Comparison of ENCODE assay signal across 21 mouse cellular contexts in genomic region chr4:111417716-111418115, GRCm38 (mm10). TPM values are rescaled to one million over a fixed set of nuclear protein-coding genes. Genes with fewer than 3 reads are reported as not detected.
DNase-seq lines count a peak whose midpoint lies in the region; ATAC-seq and TF ChIP-seq lines count a peak whose summit lies in the region.
"Had no signal": no experiment of that assay in that cellular context is flagged by ENCODE, and none has a peak within 500 bp of the region (broad histone marks: within the 10 kb centered on the region; RNA-seq: fewer than 3 reads in every experiment).

No protein-coding gene starts in this region.

- H3K27ac ChIP-seq in hindbrain, embryonic 13.5 days: no peak overlapping the region
- no peak overlapping the region for H3K27ac ChIP-seq in hindbrain, embryonic 11.5 days (ENCODE audit: low read depth, low read length)
- peak overlapping the region; percentile 84 for H3K27ac ChIP-seq in kidney, adult 2 months (ENCODE audit: insufficient read depth, low read depth, low read length)
- H3K27ac ChIP-seq in CH12.LX (ENCODE audit: insufficient read depth, low read depth): peak overlapping the region; percentile 45; the same call in 1 of the 2 replicates
- H3K27ac ChIP-seq in neural tube, embryonic 13.5 days (replicated peaks): no peak overlapping the region
- H3K27ac ChIP-seq: heart, adult 2 months; heart, embryonic 13.5 days; kidney, embryonic 15.5 days; liver, embryonic 13.5 days; stomach, postnatal 0 days had no signal

- ATAC-seq in hindbrain, embryonic 13.5 days (ENCODE audit: low FRiP score): no peak
- ATAC-seq in hindbrain, embryonic 11.5 days (ENCODE audit: low FRiP score): no peak
- no peak for ATAC-seq in neural tube, embryonic 13.5 days (ENCODE audit: low read depth)
- ATAC-seq: CD4-positive, CD25-positive, alpha-beta regulatory T cell, adult 4 months; inflammation-experienced regulatory T-cells, adult 6 months had no signal

- DNase-seq in hindbrain, embryonic 11.5 days (ENCODE audit: low spot score): no peak
- no peak for DNase-seq in kidney, adult 2 months
- no peak for DNase-seq in kidney, postnatal 36 days
- DNase-seq in CH12.LX (ENCODE audit: extremely low read depth): no peak
- no peak for DNase-seq in spleen, postnatal 4 days (ENCODE audit: low spot score in 2 of 2)
- DNase-seq: adrenal gland, postnatal 25 days; cerebellum, adult 9-10 months; gastrocnemius, postnatal 25 days; heart, adult 2 months; kidney, postnatal 4 days; liver, embryonic 13.5 days; lung, embryonic 14.5 days; lung, postnatal 4 days had no signal

- peak overlapping the region; percentile 92; the same call in 1 of the 2 replicates for H3K4me2 ChIP-seq in hindbrain, embryonic 13.5 days
- H3K4me2 ChIP-seq in hindbrain, embryonic 11.5 days (replicated peaks; ENCODE audit: low read depth, low read length): no peak overlapping the region
- peak overlapping the region; percentile 85 for H3K4me2 ChIP-seq in CH12.LX (ENCODE audit: insufficient read depth, low read depth, poor library complexity, severe bottlenecking)
- peak overlapping the region; percentile 89; the same call in 1 of the 2 replicates for H3K4me2 ChIP-seq in neural tube, embryonic 13.5 days
- H3K4me2 ChIP-seq: heart, embryonic 13.5 days; kidney, embryonic 15.5 days; liver, embryonic 13.5 days had no signal

- H3K36me3 ChIP-seq in hindbrain, embryonic 13.5 days: peaks cover 21% of the 10 kb centered on the region
- H3K36me3 ChIP-seq in hindbrain, embryonic 11.5 days (ENCODE audit: control insufficient read depth, insufficient read depth, low read length): no peaks in the 10 kb centered on the region
- no peaks in the 10 kb centered on the region; the same call in 1 of the 2 replicates for H3K36me3 ChIP-seq in kidney, adult 2 months (ENCODE audit: control insufficient read depth, insufficient read depth, low read length)
- H3K36me3 ChIP-seq in CH12.LX (replicated peaks in 1 of 2; ENCODE audit: control insufficient read depth in 1 of 2, insufficient read depth in 1 of 2, low read length in 1 of 2): peaks cover 0 to 15% of the 10 kb centered on the region in 2 experiments
- peaks cover 28% of the 10 kb centered on the region for H3K36me3 ChIP-seq in neural tube, embryonic 13.5 days
- H3K36me3 ChIP-seq: liver, embryonic 13.5 days had no signal

- no peaks in the 10 kb centered on the region for H3K27me3 ChIP-seq in hindbrain, embryonic 13.5 days
- H3K27me3 ChIP-seq in hindbrain, embryonic 11.5 days (ENCODE audit: control insufficient read depth, insufficient read depth, low read length): no peaks in the 10 kb centered on the region
- no peaks in the 10 kb centered on the region for H3K27me3 ChIP-seq in kidney, adult 2 months (replicated peaks; ENCODE audit: control insufficient read depth, insufficient read depth, low read length)
- H3K27me3 ChIP-seq in CH12.LX (replicated peaks): peaks cover 20% of the 10 kb centered on the region
- no peaks in the 10 kb centered on the region for H3K27me3 ChIP-seq in neural tube, embryonic 13.5 days
- H3K27me3 ChIP-seq: heart, embryonic 13.5 days; kidney, embryonic 15.5 days had no signal

- H3K9ac ChIP-seq in hindbrain, embryonic 13.5 days: no peak overlapping the region
- H3K9ac ChIP-seq in hindbrain, embryonic 11.5 days (ENCODE audit: low read depth, low read length): no peak overlapping the region
- H3K9ac ChIP-seq in CH12.LX (ENCODE audit: insufficient read depth, low read depth): peak overlapping the region; percentile 79
- H3K9ac ChIP-seq in neural tube, embryonic 13.5 days: no peak overlapping the region
- H3K9ac ChIP-seq: heart, embryonic 13.5 days; kidney, embryonic 15.5 days; liver, embryonic 13.5 days; lung, embryonic 14.5 days had no signal

- no peak for TF ChIP-seq RAD21 in CH12.LX (IDR thresholded peaks at IDR 0.05; ENCODE audit: low read depth, low read length)

- H3K9me3 ChIP-seq in hindbrain, embryonic 13.5 days: no peaks in the 10 kb centered on the region
- H3K9me3 ChIP-seq in hindbrain, embryonic 11.5 days (ENCODE audit: control insufficient read depth, low read length): no peaks in the 10 kb centered on the region
- H3K9me3 ChIP-seq in CH12.LX (replicated peaks; ENCODE audit: low read length): no peaks in the 10 kb centered on the region
- no peaks in the 10 kb centered on the region for H3K9me3 ChIP-seq in neural tube, embryonic 13.5 days
- H3K9me3 ChIP-seq: heart, embryonic 13.5 days; kidney, embryonic 15.5 days; liver, embryonic 13.5 days had no signal

- dilution Hi-C loops in CH12.LX (cut with MboI; ENCODE audit: extremely low pct_ligation_motif_present, extremely low pct_unique_long_range_greater_than_20kb, low sequenced_read_pairs): no loop called here

- in situ Hi-C loops in CH12.LX (cut with MboI; ENCODE audit: low pct_ligation_motif_present, low pct_unique_long_range_greater_than_20kb, low sequenced_read_pairs): no loop called here

- TF ChIP-seq POLR2A in kidney, adult 2 months (IDR thresholded peaks at IDR 0.05; ENCODE audit: low read depth, low read length): no peak
- TF ChIP-seq POLR2A in CH12.LX (IDR thresholded peaks at IDR 0.05; ENCODE audit: low read depth, low read length): no peak

- H3K4me1 ChIP-seq in hindbrain, embryonic 13.5 days (replicated peaks): peaks cover 61% of the 10 kb centered on the region
- H3K4me1 ChIP-seq in hindbrain, embryonic 11.5 days (replicated peaks; ENCODE audit: control insufficient read depth, insufficient read depth, low read length): no peaks in the 10 kb centered on the region
- H3K4me1 ChIP-seq in kidney, adult 2 months (ENCODE audit: control insufficient read depth, insufficient read depth, low read length): peaks cover 39% of the 10 kb centered on the region; the same call in 1 of the 2 replicates
- peaks cover 19 to 74% of the 10 kb centered on the region in 2 experiments for H3K4me1 ChIP-seq in CH12.LX (ENCODE audit: control insufficient read depth in 1 of 2, insufficient read depth in 2 of 2)
- H3K4me1 ChIP-seq in neural tube, embryonic 13.5 days (replicated peaks): peaks cover 52% of the 10 kb centered on the region
- H3K4me1 ChIP-seq: liver, embryonic 13.5 days had no signal

- TF ChIP-seq CTCF in kidney, adult 2 months (conservative IDR thresholded peaks at IDR 0.05; ENCODE audit: insufficient read depth, insufficient read length, low read depth, low read length): no peak
- no peak for TF ChIP-seq CTCF in CH12.LX (conservative IDR thresholded peaks at IDR 0.05 in 1 of 2, IDR thresholded peaks at IDR 0.05 in 1 of 2; ENCODE audit: low read depth in 2 of 2, low read length in 2 of 2)

- WGBS in hindbrain, embryonic 13.5 days: 92% methylated on average over 5 of the region's 5 CpGs
- WGBS in hindbrain, embryonic 11.5 days: 98% methylated on average over 5 of the region's 5 CpGs
- WGBS in kidney, adult 2 months: 65% methylated on average over 5 of the region's 5 CpGs
- whole genome bisulfite sequencing in neural tube, embryonic 13.5 days: 88% methylated on average over 5 of the region's 5 CpGs

- no peak overlapping the region for H3K4me3 ChIP-seq in hindbrain, embryonic 13.5 days
- H3K4me3 ChIP-seq in hindbrain, embryonic 11.5 days (ENCODE audit: low read depth, low read length): no peak overlapping the region
- no peak overlapping the region for H3K4me3 ChIP-seq in kidney, adult 2 months (ENCODE audit: insufficient read depth, low read depth, low read length)
- H3K4me3 ChIP-seq in CH12.LX (replicated peaks in 1 of 3; ENCODE audit: low read depth in 2 of 3, low read length in 2 of 3, poor library complexity in 1 of 3): no peak overlapping the region
- H3K4me3 ChIP-seq in neural tube, embryonic 13.5 days: no peak overlapping the region
- H3K4me3 ChIP-seq: heart, adult 2 months; heart, embryonic 13.5 days; kidney, embryonic 15.5 days; liver, embryonic 13.5 days had no signal

- peaks cover 54% of the 10 kb centered on the region for H3K79me2 ChIP-seq in CH12.LX (replicated peaks; ENCODE audit: control insufficient read depth, extremely low read depth, insufficient read depth, poor library complexity, severe bottlenecking)

- no peak for TF ChIP-seq EP300 in CH12.LX (IDR thresholded peaks at IDR 0.05; ENCODE audit: low read length)

TF ChIP-seq in CH12.LX, 34 proteins besides CTCF, POLR2A, EP300 and RAD21:
- TF ChIP-seq SIN3A (IDR thresholded peaks at IDR 0.05; ENCODE audit: low read length) (no peak; the same call in 1 of the 2 replicates), JUND (conservative IDR thresholded peaks at IDR 0.05; ENCODE audit: low read depth, low read length) (no peak), MAFK (IDR thresholded peaks at IDR 0.05; ENCODE audit: insufficient replicate concordance, low read length) (no peak), CHD2 (IDR thresholded peaks at IDR 0.05; ENCODE audit: low read length) (no peak), KAT2A (IDR thresholded peaks at IDR 0.05; ENCODE audit: insufficient replicate concordance, low read length) (no peak), PAX5 (IDR thresholded peaks at IDR 0.05; ENCODE audit: low read length) (no peak), NRF1 (IDR thresholded peaks at IDR 0.05; ENCODE audit: low read depth, low read length) (no peak), MXI1 (IDR thresholded peaks at IDR 0.05; ENCODE audit: low read depth, low read length) (no peak), GABPA (IDR thresholded peaks at IDR 0.05; ENCODE audit: insufficient replicate concordance, low read depth, low read length) (no peak)
TF ChIP-seq in CH12.LX: peak in this region for 0.

RNA-seq across cellular contexts. Expression of gene Bend5, which starts 2.9 kb away (rescaled TPM):
- polyA plus RNA-seq in hindbrain, embryonic 13.5 days (2015; fragmentation: Nextera tagmentation; extraction: Ambion mirVana): 74.9 and 76.4 TPM in 2 replicates
- 48.8 and 51.8 TPM in 2 replicates for polyA plus RNA-seq in hindbrain, embryonic 11.5 days (2014; fragmentation: Nextera tagmentation; extraction: Ambion mirVana)
- polyA plus RNA-seq in kidney, adult 2 months (2012; rRNA removed): 24.3 and 34.2 TPM in 2 replicates
- 21.8 and 27.1 TPM in 2 replicates for total RNA-seq in CH12.LX (2012; rRNA removed)
- total RNA-seq in CH12.LX (2014; rRNA removed): 14.8 and 15.6 TPM in 2 replicates
- polyA plus RNA-seq in CH12.LX (2012; ENCODE audit: insufficient read length, low read depth): 19.3 and 25.9 TPM in 2 replicates
- 72.7 and 76.9 TPM in 2 replicates for polyA plus RNA-seq in neural tube, embryonic 13.5 days (2015; fragmentation: Nextera tagmentation; extraction: Ambion mirVana)
- total RNA-seq: megakaryocyte-erythroid progenitor cell, adult 5-6 weeks had no signal

Comparison
In these comparisons a context has a peak if more than half of its experiments do, and no peak if none do; other contexts are left out.
1. H3K27ac ChIP-seq: peak in kidney, adult 2 months (single experiment) and CH12.LX (single experiment); none in hindbrain, embryonic 13.5 days (single experiment), hindbrain, embryonic 11.5 days (single experiment) and neural tube, embryonic 13.5 days (single experiment).